Mouse (Mus musculus): ENCODE results near the gene Zfp651. TPM values are rescaled to one million over a fixed set of nuclear protein-coding genes. Genes with fewer than 3 reads are reported as not detected.

The Zfp651 gene
- polyA plus RNA-seq, 1 experiment from 2014 or later = 9.4 TPM

- peak; percentile 48 for ATAC-seq (replicated peaks; ENCODE audit: low FRiP score)
- peaks cover 13% of the 10 kb centered on the region for H3K4me1 ChIP-seq (replicated peaks; ENCODE audit: control insufficient read depth, insufficient read depth, low read length)
- no peaks in the 10 kb centered on the region for H3K36me3 ChIP-seq (ENCODE audit: control insufficient read depth, insufficient read depth, low read length)
- DNase-seq (ENCODE audit: low spot score) = no peak
- H3K4me2 ChIP-seq (ENCODE audit: low read depth, low read length, severe bottlenecking) = no peak overlapping the region
- H3K4me3 ChIP-seq (ENCODE audit: low read depth, low read length) = no peak overlapping the region
- H3K9me3 ChIP-seq (ENCODE audit: control insufficient read depth, low read length) = no peaks in the 10 kb centered on the region
- H3K27ac ChIP-seq (ENCODE audit: low read depth, low read length) = no peak overlapping the region
- H3K27me3 ChIP-seq (ENCODE audit: control insufficient read depth, insufficient read depth, low read length) = no peaks in the 10 kb centered on the region
- 15% methylated on average over 15 of the region's 15 CpGs for WGBS
- H3K9ac ChIP-seq (ENCODE audit: low read length) = peak overlapping the region; percentile 1; the same call in 1 of the 2 replicates
These were observed 51.1 kb downstream of the Zfp651 start for GRCm38 (mm10) chr9:121810081-121810821.

GRCm38 (mm10) chr9:121815183-121815582 lies 56.1 kb downstream of the Zfp651 start:
- Histone ChIP-seq H3K27me3 (ENCODE audit: control insufficient read depth, insufficient read depth, low read length) (no peaks in the 10 kb centered on the region), H3K4me2 (ENCODE audit: low read depth, low read length, severe bottlenecking) (no peak overlapping the region), H3K4me1 (replicated peaks; ENCODE audit: control insufficient read depth, insufficient read depth, low read length) (peaks cover 4% of the 10 kb centered on the region), H3K27ac (ENCODE audit: low read depth, low read length) (no peak overlapping the region), H3K4me3 (ENCODE audit: low read depth, low read length) (no peak overlapping the region), H3K36me3 (ENCODE audit: control insufficient read depth, insufficient read depth, low read length) (no peaks in the 10 kb centered on the region), H3K9ac (ENCODE audit: low read length) (no peak overlapping the region), H3K9me3 (ENCODE audit: control insufficient read depth, low read length) (no peaks in the 10 kb centered on the region)
- ATAC-seq (replicated peaks; ENCODE audit: low FRiP score) (no peak), DNase-seq (ENCODE audit: low spot score) (no peak)
- WGBS = 81% methylated on average over 6 of the region's 6 CpGs

GRCm38 (mm10) chr9:121819073-121819770 lies 60.1 kb downstream of the Zfp651 start:
- no peaks in the 10 kb centered on the region for H3K36me3 ChIP-seq (ENCODE audit: control insufficient read depth, insufficient read depth, low read length)
- no peak overlapping the region for H3K27ac ChIP-seq (ENCODE audit: low read depth, low read length)
- DNase-seq (ENCODE audit: low spot score) (no peak), ATAC-seq (replicated peaks; ENCODE audit: low FRiP score) (no peak)
- H3K9ac ChIP-seq (ENCODE audit: low read length) = no peak overlapping the region
- no peaks in the 10 kb centered on the region for H3K27me3 ChIP-seq (ENCODE audit: control insufficient read depth, insufficient read depth, low read length)
- no peak overlapping the region for H3K4me3 ChIP-seq (ENCODE audit: low read depth, low read length)
- WGBS = 83% methylated on average over 9 of the region's 9 CpGs
- H3K4me2 ChIP-seq (ENCODE audit: low read depth, low read length, severe bottlenecking) = no peak overlapping the region
- H3K9me3 ChIP-seq (ENCODE audit: control insufficient read depth, low read length) = no peaks in the 10 kb centered on the region
- no peaks in the 10 kb centered on the region for H3K4me1 ChIP-seq (replicated peaks; ENCODE audit: control insufficient read depth, insufficient read depth, low read length)

- ATAC-seq (replicated peaks; ENCODE audit: low FRiP score) = no peak
- no peak for DNase-seq (ENCODE audit: low spot score)
- Histone ChIP-seq H3K4me1 (replicated peaks; ENCODE audit: control insufficient read depth, insufficient read depth, low read length) (no peaks in the 10 kb centered on the region), H3K4me3 (ENCODE audit: low read depth, low read length) (no peak overlapping the region), H3K27me3 (ENCODE audit: control insufficient read depth, insufficient read depth, low read length) (no peaks in the 10 kb centered on the region), H3K9ac (ENCODE audit: low read length) (no peak overlapping the region), H3K27ac (ENCODE audit: low read depth, low read length) (no peak overlapping the region), H3K36me3 (ENCODE audit: control insufficient read depth, insufficient read depth, low read length) (no peaks in the 10 kb centered on the region), H3K4me2 (ENCODE audit: low read depth, low read length, severe bottlenecking) (no peak overlapping the region), H3K9me3 (ENCODE audit: control insufficient read depth, low read length) (no peaks in the 10 kb centered on the region)
- 63% methylated on average over 7 of the region's 7 CpGs for WGBS
These were observed 60.8 kb downstream of the Zfp651 start for GRCm38 (mm10) chr9:121819771-121820471.

GRCm38 (mm10) chr9:121820765-121821164 lies 61.6 kb downstream of the Zfp651 start:
- Histone ChIP-seq H3K27me3 (ENCODE audit: control insufficient read depth, insufficient read depth, low read length) (no peaks in the 10 kb centered on the region), H3K4me2 (ENCODE audit: low read depth, low read length, severe bottlenecking) (no peak overlapping the region), H3K27ac (ENCODE audit: low read depth, low read length) (no peak overlapping the region), H3K9ac (ENCODE audit: low read length) (no peak overlapping the region), H3K4me3 (ENCODE audit: low read depth, low read length) (no peak overlapping the region), H3K36me3 (ENCODE audit: control insufficient read depth, insufficient read depth, low read length) (no peaks in the 10 kb centered on the region), H3K9me3 (ENCODE audit: control insufficient read depth, low read length) (no peaks in the 10 kb centered on the region), H3K4me1 (replicated peaks; ENCODE audit: control insufficient read depth, insufficient read depth, low read length) (no peaks in the 10 kb centered on the region)
- ATAC-seq (replicated peaks; ENCODE audit: low FRiP score) (no peak), DNase-seq (ENCODE audit: low spot score) (no peak)
- 72% methylated on average over 5 of the region's 5 CpGs for WGBS

Other genes with a start within 250 kb of the Zfp651 start
- gene Lyzl4, start 117.2 kb upstream of the Zfp651 start, polyA plus RNA-seq (2014; fragmentation: Nextera tagmentation; extraction: Ambion mirVana) = not detected in 2 replicates
- 0.59 and 0.76 TPM in 2 replicates for gene Vipr1, start 116.6 kb upstream of the Zfp651 start, polyA plus RNA-seq (2014; fragmentation: Nextera tagmentation; extraction: Ambion mirVana)
- 17.5 and 19.6 TPM in 2 replicates for gene Sec22c, start 53.8 kb upstream of the Zfp651 start, polyA plus RNA-seq (2014; fragmentation: Nextera tagmentation; extraction: Ambion mirVana)
- 90.3 and 94.3 TPM in 2 replicates for gene Ss18l2, start 49.0 kb upstream of the Zfp651 start, polyA plus RNA-seq (2014; fragmentation: Nextera tagmentation; extraction: Ambion mirVana)
- gene Nktr, start 40.2 kb upstream of the Zfp651 start, polyA plus RNA-seq (2014; fragmentation: Nextera tagmentation; extraction: Ambion mirVana) = 61.6 and 67.5 TPM in 2 replicates
- 0.08 and 0.11 TPM in 2 replicates for gene Klhl40, start 18.3 kb downstream of the Zfp651 start, polyA plus RNA-seq (2014; fragmentation: Nextera tagmentation; extraction: Ambion mirVana)
- 0.11 TPM in 1 of 2 replicates, not detected in the other for gene Hhatl, start 33.2 kb downstream of the Zfp651 start, polyA plus RNA-seq (2014; fragmentation: Nextera tagmentation; extraction: Ambion mirVana)
- gene Ccdc13, start 80.1 kb downstream of the Zfp651 start, polyA plus RNA-seq (2014; fragmentation: Nextera tagmentation; extraction: Ambion mirVana) = 2.6 and 2.7 TPM in 2 replicates
- 170 and 184 TPM in 2 replicates for gene Higd1a, start 99.0 kb downstream of the Zfp651 start, polyA plus RNA-seq (2014; fragmentation: Nextera tagmentation; extraction: Ambion mirVana)
- gene Ackr2, start 139.0 kb downstream of the Zfp651 start, polyA plus RNA-seq (2014; fragmentation: Nextera tagmentation; extraction: Ambion mirVana) = 0.97 and 1.4 TPM in 2 replicates
- not detected in 2 replicates for gene Cyp8b1, start 157.0 kb downstream of the Zfp651 start, polyA plus RNA-seq (2014; fragmentation: Nextera tagmentation; extraction: Ambion mirVana)
- 0.31 and 0.40 TPM in 2 replicates for gene Fam198a, start 191.7 kb downstream of the Zfp651 start, polyA plus RNA-seq (2014; fragmentation: Nextera tagmentation; extraction: Ambion mirVana)
- 12.9 and 14.6 TPM in 2 replicates for gene Pomgnt2, start 237.8 kb downstream of the Zfp651 start, polyA plus RNA-seq (2014; fragmentation: Nextera tagmentation; extraction: Ambion mirVana)

Data from forebrain, embryonic 11.5 days (tissue).